Mouse (Mus musculus): Measurements from ENCODE around the gene Bglap2.
"Not testable (repeated sequence)": the region's sequence is repeated elsewhere in the genome, so short reads cannot be mapped to it uniquely, and the experiment has no call there.

Bglap2 gene

GRCm38 (mm10) chr3:88378599-88378998, at the start of gene Bglap2:
TSS of gene Bglap2 (minus strand) at chr3:88378699.
- DNase-seq (ENCODE audit: low spot score): not testable (repeated sequence)

- DNase-seq (ENCODE audit: low spot score): no peak
Measured at GRCm38 (mm10) chr3:88427342-88427905, 48.9 kb upstream of the Bglap2 start.

- DNase-seq (ENCODE audit: low spot score): no peak
Measured at GRCm38 (mm10) chr3:88425708-88426420, 47.4 kb upstream of the Bglap2 start.

GRCm38 (mm10) chr3:88425330-88425689, 46.8 kb upstream of the Bglap2 start:
- no peak for DNase-seq (ENCODE audit: low spot score)

GRCm38 (mm10) chr3:88424605-88425329, 46.3 kb upstream of the Bglap2 start, which contains the start of gene Slc25a44:
TSS of gene Slc25a44 (minus strand) at chr3:88425139.
- peak; percentile 99 for DNase-seq (ENCODE audit: low spot score)

GRCm38 (mm10) chr3:88422020-88422720, 43.7 kb upstream of the Bglap2 start:
- no peak for DNase-seq (ENCODE audit: low spot score)

GRCm38 (mm10) chr3:88420771-88421170, 42.3 kb upstream of the Bglap2 start:
- no peak for DNase-seq (ENCODE audit: low spot score)

GRCm38 (mm10) chr3:88418016-88418415, 39.5 kb upstream of the Bglap2 start:
- DNase-seq (ENCODE audit: low spot score): no peak

GRCm38 (mm10) chr3:88415668-88416067, 37.2 kb upstream of the Bglap2 start:
- DNase-seq (ENCODE audit: low spot score): no peak

- DNase-seq (ENCODE audit: low spot score): no peak
Measured at GRCm38 (mm10) chr3:88412636-88413035, 34.1 kb upstream of the Bglap2 start.

GRCm38 (mm10) chr3:88411681-88412080, 33.2 kb upstream of the Bglap2 start:
- peak; percentile 62 for DNase-seq (ENCODE audit: low spot score)

- DNase-seq (ENCODE audit: low spot score): no peak
Measured at GRCm38 (mm10) chr3:88410645-88411031, 32.1 kb upstream of the Bglap2 start.

GRCm38 (mm10) chr3:88409741-88410644, 31.5 kb upstream of the Bglap2 start, which contains the start of gene Pmf1:
TSS of gene Pmf1 (minus strand) at chr3:88410331.
- DNase-seq (ENCODE audit: low spot score): peak; percentile 90

GRCm38 (mm10) chr3:88408953-88409352, 30.5 kb upstream of the Bglap2 start:
- no peak for DNase-seq (ENCODE audit: low spot score)

GRCm38 (mm10) chr3:88407529-88407928, 29.0 kb upstream of the Bglap2 start:
- no peak for DNase-seq (ENCODE audit: low spot score)

GRCm38 (mm10) chr3:88407090-88407489, 28.6 kb upstream of the Bglap2 start:
- peak; percentile 80 for DNase-seq (ENCODE audit: low spot score)

GRCm38 (mm10) chr3:88403522-88404230, 25.2 kb upstream of the Bglap2 start:
- DNase-seq (ENCODE audit: low spot score): no peak

- DNase-seq (ENCODE audit: low spot score): no peak
Measured at GRCm38 (mm10) chr3:88398666-88399065, 20.2 kb upstream of the Bglap2 start.

GRCm38 (mm10) chr3:88395742-88396141, 17.2 kb upstream of the Bglap2 start:
- DNase-seq (ENCODE audit: low spot score): no peak

GRCm38 (mm10) chr3:88395288-88395687, 16.8 kb upstream of the Bglap2 start:
- DNase-seq (ENCODE audit: low spot score): no peak
